Comparison of ENCODE assay signal across 8 mouse cellular contexts in the genomic region with DNA sequence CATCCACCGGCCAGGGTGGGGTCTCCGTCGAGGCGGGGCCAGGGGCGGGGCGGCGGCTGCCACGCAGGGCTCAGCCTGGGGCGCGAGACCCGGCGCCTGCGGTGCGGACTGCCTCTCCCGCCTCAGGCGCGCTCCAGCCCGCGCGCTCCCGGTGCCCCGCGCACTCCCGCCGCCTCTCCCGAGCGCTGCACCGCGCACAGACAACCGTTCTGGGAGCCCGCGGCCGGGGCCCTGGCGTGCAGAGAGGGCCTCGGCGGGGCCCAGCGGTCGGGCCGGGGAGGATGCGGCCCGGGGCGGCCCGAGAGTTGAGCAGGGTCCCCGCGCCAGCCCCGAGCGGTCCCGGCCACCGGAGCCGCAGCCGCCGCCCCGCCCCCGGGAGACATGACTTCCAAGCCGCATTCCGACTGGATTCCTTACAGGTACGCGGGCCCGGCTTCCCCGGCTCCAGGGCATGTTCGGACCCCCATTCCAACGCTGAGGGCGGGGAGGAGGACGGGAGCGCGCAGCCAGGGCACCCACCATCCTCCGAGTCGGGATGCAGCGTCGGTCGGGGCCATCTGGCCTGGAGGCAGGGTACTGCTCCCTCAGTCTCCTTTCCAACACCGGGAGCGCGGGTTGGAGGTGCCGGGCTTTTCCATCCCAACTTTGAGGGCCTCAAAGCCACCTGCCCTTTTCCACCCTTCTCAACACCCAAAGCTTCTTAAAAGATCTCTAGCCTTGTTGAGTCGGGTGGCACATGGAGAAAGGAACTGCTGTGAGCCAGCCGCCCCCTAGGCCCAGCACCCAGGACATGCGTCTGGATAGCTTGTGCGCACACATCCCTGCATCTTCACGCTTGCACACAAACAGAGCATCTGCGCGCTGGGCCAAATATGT.
DNase-seq lines count a peak whose midpoint lies in the region; ATAC-seq lines count a peak whose summit lies in the region.

No protein-coding gene starts in this region.

- WGBS in forebrain, embryonic 12.5 days: 1% methylated on average over 56 of the region's 82 CpGs
- WGBS in limb, embryonic 12.5 days: 1% methylated on average over 72 of the region's 82 CpGs

- no peaks in the 10 kb centered on the region for H3K9me3 ChIP-seq in forebrain, embryonic 12.5 days
- no peaks in the 10 kb centered on the region for H3K9me3 ChIP-seq in limb, embryonic 12.5 days

- H3K4me3 ChIP-seq in forebrain, embryonic 12.5 days (replicated peaks): peak overlapping the region; percentile 86
- H3K4me3 ChIP-seq in limb, embryonic 12.5 days (replicated peaks): peak overlapping the region; percentile 79

- DNase-seq in layer of hippocampus, postnatal 14 days (ENCODE audit: low spot score in 2 of 2): peak; percentile 56 to 64
- no peak for DNase-seq in layer of hippocampus, adult 11-12 months (ENCODE audit: low spot score)
- peak; percentile 71 to 83 for DNase-seq in cerebellum, adult 18-20 months
- peak; percentile 65 for DNase-seq in retina, postnatal 1 day
- no peak for DNase-seq in thymus, adult 18-20 months

- H3K4me2 ChIP-seq in forebrain, embryonic 12.5 days: peak overlapping the region; percentile 86
- peak overlapping the region; percentile 88 for H3K4me2 ChIP-seq in limb, embryonic 12.5 days

- H3K9ac ChIP-seq in forebrain, embryonic 12.5 days: peak overlapping the region; percentile 83
- peak overlapping the region; percentile 85 for H3K9ac ChIP-seq in limb, embryonic 12.5 days (replicated peaks)

- no peaks in the 10 kb centered on the region for H3K36me3 ChIP-seq in forebrain, embryonic 12.5 days (replicated peaks)
- H3K36me3 ChIP-seq in limb, embryonic 12.5 days: no peaks in the 10 kb centered on the region

- peak; percentile 81 for ATAC-seq in forebrain, embryonic 12.5 days (ENCODE audit: low FRiP score)
- ATAC-seq in limb, embryonic 12.5 days (ENCODE audit: insufficient number of reproducible peaks, insufficient read depth, low FRiP score, low TSS enrichment, low read depth): peak; percentile 69; the same call in 1 of the 2 replicates
- ATAC-seq in megakaryocyte-erythroid progenitor cell, adult 5-6 weeks (replicated peaks; ENCODE audit: low FRiP score, low TSS enrichment, poor library complexity, severe bottlenecking): no peak

- H3K4me1 ChIP-seq in forebrain, embryonic 12.5 days: peaks cover 34% of the 10 kb centered on the region
- H3K4me1 ChIP-seq in limb, embryonic 12.5 days (replicated peaks): peaks cover 9% of the 10 kb centered on the region

- peaks cover 44% of the 10 kb centered on the region for H3K27me3 ChIP-seq in forebrain, embryonic 12.5 days
- peaks cover 54% of the 10 kb centered on the region for H3K27me3 ChIP-seq in limb, embryonic 12.5 days

- peak overlapping the region; percentile 83 for H3K27ac ChIP-seq in forebrain, embryonic 12.5 days
- no peak overlapping the region for H3K27ac ChIP-seq in limb, embryonic 12.5 days

Comparison
In these comparisons a context has a peak if more than half of its experiments do, and no peak if none do; other contexts are left out.
1. DNase-seq: peak in layer of hippocampus, postnatal 14 days (2 of 2), cerebellum, adult 18-20 months (2 of 2) and retina, postnatal 1 day (single experiment); none in layer of hippocampus, adult 11-12 months (single experiment) and thymus, adult 18-20 months (0 of 2).